Mouse (Mus musculus): Measurements from ENCODE around the gene Gnaq.
A peak's percentile ranks its signal among the peaks of the same experiment; 100 is the strongest.

The Gnaq gene

GRCm38 (mm10) chr19:16198162-16198561 is 65.5 kb downstream of the Gnaq start:
- DNase-seq (ENCODE audit: low read depth, low spot score): no peak

GRCm38 (mm10) chr19:16201356-16201755 is 68.7 kb downstream of the Gnaq start:
- no peak for DNase-seq (ENCODE audit: low read depth, low spot score)

GRCm38 (mm10) chr19:16204776-16205680 is 72.4 kb downstream of the Gnaq start:
- DNase-seq (ENCODE audit: low read depth, low spot score): peak; percentile 4

- no peak for DNase-seq (ENCODE audit: low read depth, low spot score)
Observed at GRCm38 (mm10) chr19:16209616-16210015, 77.0 kb downstream of the Gnaq start.

GRCm38 (mm10) chr19:16214946-16215345 is 82.3 kb downstream of the Gnaq start:
- DNase-seq (ENCODE audit: low read depth, low spot score): no peak

GRCm38 (mm10) chr19:16215430-16216016 is 82.9 kb downstream of the Gnaq start:
- DNase-seq (ENCODE audit: low read depth, low spot score): no peak

GRCm38 (mm10) chr19:16219978-16220377 is 87.3 kb downstream of the Gnaq start:
- no peak for DNase-seq (ENCODE audit: low read depth, low spot score)

GRCm38 (mm10) chr19:16222526-16222925 is 89.9 kb downstream of the Gnaq start:
- DNase-seq (ENCODE audit: low read depth, low spot score): no peak

- no peak for DNase-seq (ENCODE audit: low read depth, low spot score)
Observed at GRCm38 (mm10) chr19:16223126-16223525, 90.5 kb downstream of the Gnaq start.

GRCm38 (mm10) chr19:16224831-16225230 is 92.2 kb downstream of the Gnaq start:
- no peak for DNase-seq (ENCODE audit: low read depth, low spot score)

GRCm38 (mm10) chr19:16231584-16231983 is 99.0 kb downstream of the Gnaq start:
- no peak for DNase-seq (ENCODE audit: low read depth, low spot score)

- DNase-seq (ENCODE audit: low read depth, low spot score): no peak
Observed at GRCm38 (mm10) chr19:16235594-16235993, 103.0 kb downstream of the Gnaq start.

- DNase-seq (ENCODE audit: low read depth, low spot score): no peak
Observed at GRCm38 (mm10) chr19:16237034-16237433, 104.4 kb downstream of the Gnaq start.

- no peak for DNase-seq (ENCODE audit: low read depth, low spot score)
Observed at GRCm38 (mm10) chr19:16238072-16238471, 105.4 kb downstream of the Gnaq start.

GRCm38 (mm10) chr19:16238512-16238911 is 105.9 kb downstream of the Gnaq start:
- no peak for DNase-seq (ENCODE audit: low read depth, low spot score)

- DNase-seq (ENCODE audit: low read depth, low spot score): no peak
Observed at GRCm38 (mm10) chr19:16242708-16243107, 110.1 kb downstream of the Gnaq start.

- no peak for DNase-seq (ENCODE audit: low read depth, low spot score)
Observed at GRCm38 (mm10) chr19:16249025-16249424, 116.4 kb downstream of the Gnaq start.

- no peak for DNase-seq (ENCODE audit: low read depth, low spot score)
Observed at GRCm38 (mm10) chr19:16250921-16251320, 118.3 kb downstream of the Gnaq start.

GRCm38 (mm10) chr19:16251819-16252218 is 119.2 kb downstream of the Gnaq start:
- DNase-seq (ENCODE audit: low read depth, low spot score): no peak

- DNase-seq (ENCODE audit: low read depth, low spot score): no peak
Observed at GRCm38 (mm10) chr19:16252696-16253095, 120.1 kb downstream of the Gnaq start.

- DNase-seq (ENCODE audit: low read depth, low spot score): no peak
Observed at GRCm38 (mm10) chr19:16254881-16255280, 122.2 kb downstream of the Gnaq start.

GRCm38 (mm10) chr19:16255294-16255693 is 122.7 kb downstream of the Gnaq start:
- DNase-seq (ENCODE audit: low read depth, low spot score): no peak

- no peak for DNase-seq (ENCODE audit: low read depth, low spot score)
Observed at GRCm38 (mm10) chr19:16258766-16259355, 126.2 kb downstream of the Gnaq start.

All from CD4-positive, CD25-positive, alpha-beta regulatory T cell, adult 2 months (primary cell).